Mouse (Mus musculus) CH12.LX (cell line): ENCODE measurements around the gene 1700010B08Rik. TPM values are rescaled to one million over a fixed set of nuclear protein-coding genes. Genes with fewer than 3 reads are reported as not detected.

Experiments used
- DNase-seq: peaks from one replicate; pipeline ENCODE4 v3.0.0-alpha.2; 2013; ENCODE audit errors: extremely low read depth
- H3K27ac ChIP-seq: 2 replicates; pipeline ENCODE4 v1.5.1; 2012; ENCODE audit warnings: low read depth, mild to moderate bottlenecking, control low read depth, moderate library complexity; ENCODE audit not compliant: insufficient read depth
- H3K27me3 ChIP-seq: replicated peaks from 2 replicates; pipeline ENCODE3; 2012; ENCODE audit warnings: inconsistent platforms
- H3K36me3 ChIP-seq, 2 experiments: replicated peaks in 1 of 2; 2 replicates each; pipeline versions ENCODE3 to v1.6.1; 2012; ENCODE audit warnings: inconsistent platforms in 1 of 2, low read length in 1 of 2, mild to moderate bottlenecking in 1 of 2, mixed read lengths in 1 of 2, moderate library complexity in 1 of 2; ENCODE audit not compliant: control insufficient read depth in 1 of 2, insufficient read depth in 1 of 2
- H3K4me1 ChIP-seq, 2 experiments: 2 replicates each; pipeline ENCODE4 v1.6.1; 2012; ENCODE audit warnings: inconsistent platforms in 1 of 2, moderate library complexity in 1 of 2; ENCODE audit not compliant: insufficient read depth in 2 of 2, control insufficient read depth in 1 of 2
- H3K4me2 ChIP-seq: 2 replicates; pipeline ENCODE4 v1.6.1; 2012; ENCODE audit warnings: low read depth, mild to moderate bottlenecking, control low read depth; ENCODE audit not compliant: poor library complexity, insufficient read depth, severe bottlenecking
- H3K4me3 ChIP-seq, 3 experiments: fragments of 150-350 bp in 1 of 3; sonication (generic) in 1 of 3; replicated peaks in 1 of 3; 2 replicates each; pipeline versions ENCODE3 to v1.5.1; 2011 to 2012; ENCODE audit warnings: low read depth in 2 of 3, low read length in 2 of 3, mild to moderate bottlenecking in 2 of 3, moderate library complexity in 2 of 3, control low read depth in 1 of 3, improper control_type of control experiment in 1 of 3, inconsistent platforms in 1 of 3, mixed read lengths in 1 of 3; ENCODE audit not compliant: poor library complexity in 1 of 3
- H3K79me2 ChIP-seq: replicated peaks from 2 replicates; pipeline ENCODE4 v1.6.1; 2012; ENCODE audit warnings: mild to moderate bottlenecking, moderate library complexity; ENCODE audit not compliant: control insufficient read depth, poor library complexity, insufficient read depth, severe bottlenecking; ENCODE audit errors: extremely low read depth
- H3K9ac ChIP-seq: 2 replicates; pipeline ENCODE4 v1.6.1; 2012; ENCODE audit warnings: low read depth, mild to moderate bottlenecking, control low read depth, moderate library complexity; ENCODE audit not compliant: insufficient read depth
- H3K9me3 ChIP-seq: replicated peaks from 2 replicates; pipeline ENCODE3; 2012; ENCODE audit warnings: low read length, inconsistent platforms, mixed read lengths
- CHD2 ChIP-seq: IDR thresholded peaks from 2 replicates; pipeline ENCODE4 v1.6.1; 2011; ENCODE audit warnings: low read length, improper control_type of control experiment
- CTCF ChIP-seq, 2 experiments: IDR thresholded peaks in 1 of 2; conservative IDR thresholded peaks in 1 of 2; 2 replicates each; pipeline ENCODE4 v1.5.1; 2011 to 2012; ENCODE audit warnings: low read depth in 2 of 2, low read length in 2 of 2, improper control_type of control experiment in 1 of 2, inconsistent platforms in 1 of 2, mild to moderate bottlenecking in 1 of 2, moderate library complexity in 1 of 2
- E2F4 ChIP-seq: IDR thresholded peaks from 2 replicates; pipeline ENCODE4 v1.6.1; 2011; ENCODE audit warnings: low read depth, low read length, improper control_type of control experiment; ENCODE audit not compliant: insufficient replicate concordance
- ELF1 ChIP-seq: IDR thresholded peaks from 2 replicates; pipeline ENCODE4 v1.6.1; 2014; ENCODE audit warnings: low read depth, mild to moderate bottlenecking, inconsistent platforms, low read length, improper control_type of control experiment
- EP300 ChIP-seq: IDR thresholded peaks from 2 replicates; pipeline ENCODE4 v1.6.1; 2011; ENCODE audit warnings: low read length, improper control_type of control experiment
- ETS1 ChIP-seq: conservative IDR thresholded peaks from 2 replicates; pipeline ENCODE4 v1.6.1; 2012; ENCODE audit warnings: low read depth, mild to moderate bottlenecking, inconsistent platforms, low read length, improper control_type of control experiment, moderate library complexity
- GABPA ChIP-seq: IDR thresholded peaks from 2 replicates; pipeline ENCODE4 v1.6.1; 2012; ENCODE audit warnings: low read depth, low read length, improper control_type of control experiment, inconsistent platforms; ENCODE audit not compliant: insufficient replicate concordance
- HCFC1 ChIP-seq: IDR thresholded peaks from 2 replicates; pipeline ENCODE4 v1.6.1; 2012; ENCODE audit warnings: low read depth, mild to moderate bottlenecking, inconsistent platforms, low read length, improper control_type of control experiment
- IRF4 ChIP-seq: IDR thresholded peaks from 2 replicates; pipeline ENCODE4 v1.6.1; 2014; ENCODE audit warnings: low read depth, mild to moderate bottlenecking, inconsistent platforms, low read length, improper control_type of control experiment
- JUND ChIP-seq: conservative IDR thresholded peaks from 2 replicates; pipeline ENCODE4 v1.6.1; 2011; ENCODE audit warnings: low read depth, low read length, improper control_type of control experiment
- KAT2A ChIP-seq: IDR thresholded peaks from 2 replicates; pipeline ENCODE4 v1.6.1; 2012; ENCODE audit warnings: low read length, improper control_type of control experiment, inconsistent platforms; ENCODE audit not compliant: insufficient replicate concordance
- MAZ ChIP-seq: IDR thresholded peaks from 2 replicates; pipeline ENCODE4 v1.6.1; 2012; ENCODE audit warnings: low read depth, mild to moderate bottlenecking, inconsistent platforms, low read length, improper control_type of control experiment, moderate library complexity
- MXI1 ChIP-seq: IDR thresholded peaks from 2 replicates; pipeline ENCODE4 v1.6.1; 2011; ENCODE audit warnings: mild to moderate bottlenecking, low read depth, low read length, improper control_type of control experiment
- NELFE ChIP-seq: IDR thresholded peaks from 2 replicates; pipeline ENCODE4 v1.6.1; 2011; ENCODE audit warnings: low read depth, low read length, improper control_type of control experiment
- NRF1 ChIP-seq: IDR thresholded peaks from 2 replicates; pipeline ENCODE4 v1.6.1; 2014; ENCODE audit warnings: low read depth, mild to moderate bottlenecking, inconsistent platforms, low read length, improper control_type of control experiment, moderate library complexity
- RAD21 ChIP-seq: IDR thresholded peaks from 2 replicates; pipeline ENCODE4 v1.6.1; 2011; ENCODE audit warnings: low read depth, mild to moderate bottlenecking, low read length, improper control_type of control experiment, moderate library complexity
- RCOR1 ChIP-seq: conservative IDR thresholded peaks from 2 replicates; pipeline ENCODE4 v1.6.1; 2012; ENCODE audit warnings: low read depth, mild to moderate bottlenecking, inconsistent platforms, low read length, improper control_type of control experiment
- SIN3A ChIP-seq: IDR thresholded peaks from 2 replicates; pipeline ENCODE4 v1.6.1; 2012; ENCODE audit warnings: low read length, improper control_type of control experiment, inconsistent platforms
- SMC3 ChIP-seq: IDR thresholded peaks from 2 replicates; pipeline ENCODE4 v1.6.1; 2011; ENCODE audit warnings: low read depth, low read length, improper control_type of control experiment
- TBP ChIP-seq: conservative IDR thresholded peaks from 2 replicates; pipeline ENCODE4 v1.6.1; 2011; ENCODE audit warnings: low read depth, low read length, improper control_type of control experiment
- TCF12 ChIP-seq: IDR thresholded peaks from 2 replicates; pipeline ENCODE4 v1.6.1; 2014; ENCODE audit warnings: low read depth, mild to moderate bottlenecking, inconsistent platforms, low read length, improper control_type of control experiment
- UBTF ChIP-seq: IDR thresholded peaks from 2 replicates; pipeline ENCODE4 v1.6.1; 2012; ENCODE audit warnings: low read depth, mild to moderate bottlenecking, inconsistent platforms, low read length, improper control_type of control experiment, moderate library complexity
- ZKSCAN1 ChIP-seq: IDR thresholded peaks from 2 replicates; pipeline ENCODE4 v1.6.1; 2012; ENCODE audit warnings: low read depth, inconsistent platforms, low read length, improper control_type of control experiment, borderline replicate concordance
- ZNF384 ChIP-seq: IDR thresholded peaks from 2 replicates; pipeline ENCODE4 v1.6.1; 2012; ENCODE audit warnings: low read depth, low read length, improper control_type of control experiment, inconsistent platforms
- dilution Hi-C: fragments of 300-500 bp; cut with MboI; formaldehyde crosslinking; loops from 2 replicates; pipeline ENCODE4 v1.14.3; 2020; ENCODE audit warnings: low sequenced_read_pairs; ENCODE audit not compliant: extremely low pct_unique_long_range_greater_than_20kb, extremely low pct_ligation_motif_present
- in situ Hi-C: fragments of 300-500 bp; cut with MboI; formaldehyde crosslinking; loops from 3 replicates; pipeline ENCODE4 v1.14.3; 2019; ENCODE audit warnings: low sequenced_read_pairs, low pct_ligation_motif_present, low pct_unique_long_range_greater_than_20kb, mixed read lengths
- polyA plus RNA-seq: library from polyadenylated mRNA; unstranded; fragments of >175 nt; gene quantifications from 2 replicates; pipeline ENCODE4 v1.2.1, GENCODE M21; 2012; ENCODE audit warnings: low read depth; ENCODE audit not compliant: insufficient read length
- total RNA-seq, 2 experiments: library from RNA; depleted of rRNA; stranded (reverse); fragments of 300-350 nt in 1 of 2; fragments of >200 nt in 1 of 2; gene quantifications; 2 replicates each; pipeline ENCODE4 v1.2.3; 2012 to 2014

1700010B08Rik gene
- total and polyA plus RNA-seq, 3 experiments, result not detected

DNA sequence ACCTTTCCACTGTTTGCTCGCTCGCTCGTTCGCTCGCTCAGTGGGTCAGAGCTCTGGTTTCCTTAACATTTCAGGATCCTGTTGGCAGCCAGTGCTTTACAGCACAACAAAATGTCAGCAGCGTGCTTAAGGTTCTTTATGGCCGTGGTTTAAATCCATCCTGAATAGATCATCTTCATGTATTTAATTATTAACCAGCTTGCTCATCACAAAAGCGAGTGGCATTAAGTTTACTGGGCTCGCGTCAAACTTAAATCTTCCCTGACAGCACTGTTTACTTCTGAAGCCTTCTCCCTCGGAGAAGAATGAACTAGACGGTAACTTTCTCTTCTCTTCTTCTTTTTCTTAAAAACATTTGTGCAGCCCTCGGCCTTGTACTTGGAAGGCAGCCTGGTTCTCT lies 22.9 kb downstream of the 1700010B08Rik start:
- DNase-seq, result no peak
- Histone ChIP-seq H3K4me1 (peaks cover 22 to 33% of the 10 kb centered on the region in 2 experiments), H3K4me2 (no peak overlapping the region), H3K36me3 (peaks cover 7 to 64% of the 10 kb centered on the region in 2 experiments), H3K27ac (no peak overlapping the region), H3K79me2 (peaks cover 59% of the 10 kb centered on the region), H3K27me3 (no peaks in the 10 kb centered on the region), H3K4me3 (no peak overlapping the region), H3K9ac (no peak overlapping the region), H3K9me3 (no peaks in the 10 kb centered on the region)
- TF ChIP-seq ZNF384 (no peak), EP300 (no peak), NELFE (no peak), ETS1 (no peak), GABPA (no peak), IRF4 (no peak), RAD21 (no peak), HCFC1 (no peak), SMC3 (no peak), RCOR1 (no peak), ZKSCAN1 (no peak), KAT2A (no peak), TCF12 (no peak), CTCF (conservative IDR thresholded peaks at IDR 0.05 in 1 of 2, IDR thresholded peaks at IDR 0.05 in 1 of 2; ENCODE audit: low read depth in 2 of 2, low read length in 2 of 2) (no peak)
- dilution Hi-C loops (no loop called here), in situ Hi-C loops (no loop called here)

DNA sequence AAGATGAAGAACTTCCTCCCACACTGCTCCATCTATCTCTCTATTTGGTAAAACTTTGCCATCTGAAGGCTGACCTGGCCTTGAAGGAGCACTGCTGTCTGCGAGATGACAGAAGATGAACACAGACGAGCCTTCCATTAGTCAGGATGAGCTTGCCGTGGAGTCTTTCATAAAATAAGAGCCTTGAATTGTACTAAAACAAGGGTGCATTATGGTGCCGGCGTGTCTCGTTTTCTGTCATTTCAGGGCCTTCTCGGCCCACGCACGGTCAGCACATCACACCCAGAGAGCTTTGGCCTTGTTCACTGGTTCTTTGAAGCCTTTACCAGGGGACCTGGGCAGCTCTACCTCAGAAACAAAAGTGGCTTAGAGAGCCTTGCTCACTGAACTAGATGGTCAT lies 23.5 kb downstream of the 1700010B08Rik start:
- in situ Hi-C loops (no loop called here), dilution Hi-C loops (no loop called here)
- Histone ChIP-seq H3K36me3 (peaks cover 7 to 67% of the 10 kb centered on the region in 2 experiments), H3K4me3 (no peak overlapping the region), H3K9me3 (no peaks in the 10 kb centered on the region), H3K4me2 (no peak overlapping the region), H3K9ac (no peak overlapping the region), H3K79me2 (peaks cover 66% of the 10 kb centered on the region), H3K27me3 (no peaks in the 10 kb centered on the region), H3K27ac (no peak overlapping the region), H3K4me1 (peaks cover 22 to 33% of the 10 kb centered on the region in 2 experiments)
- no peak for TF ChIP-seq MAZ
- TF ChIP-seq CHD2, result no peak
- TF ChIP-seq KAT2A, result no peak
- no peak for TF ChIP-seq SIN3A
- no peak for TF ChIP-seq EP300
- no peak for TF ChIP-seq JUND
- no peak for TF ChIP-seq UBTF
- no peak for TF ChIP-seq IRF4
- TF ChIP-seq E2F4, result no peak
- TF ChIP-seq NRF1, result no peak
- no peak for TF ChIP-seq ELF1
- no peak for TF ChIP-seq TBP
- TF ChIP-seq MXI1, result no peak
- no peak for TF ChIP-seq TCF12
- TF ChIP-seq ZKSCAN1, result no peak
- TF ChIP-seq HCFC1, result no peak
- DNase-seq, result no peak
